Mouse (Mus musculus) hindbrain, postnatal 0 days (tissue): ENCODE measurements around the gene Wwp2. TPM values are rescaled to one million over a fixed set of nuclear protein-coding genes. Genes with fewer than 3 reads are reported as not detected.

Source experiments
- ATAC-seq: fragments of 200-750 bp; cut with Nextera tagmentation; 2 replicates; pipeline ENCODE4 v1.8.0; 2017; ENCODE audit warnings: mild to moderate bottlenecking, moderate TSS enrichment, moderate library complexity
- DNase-seq: peaks from one replicate; pipeline ENCODE4 v3.0.0-alpha.2; 2015; ENCODE audit warnings: low spot score
- H3K27ac ChIP-seq: fragments of 300-500 bp; sonication (generic); 2 replicates; pipeline ENCODE4 v1.5.1; 2014; ENCODE audit warnings: mild to moderate bottlenecking
- H3K27me3 ChIP-seq: fragments of 300-500 bp; sonication (generic); 2 replicates; pipeline ENCODE4 v1.6.1; 2014; ENCODE audit warnings: low read length, mixed read lengths; ENCODE audit not compliant: insufficient read depth
- H3K36me3 ChIP-seq: fragments of 300-500 bp; sonication (generic); 2 replicates; pipeline ENCODE4 v1.6.1; 2014; ENCODE audit warnings: low read length, mixed read lengths; ENCODE audit not compliant: insufficient read depth
- H3K4me1 ChIP-seq: fragments of 300-500 bp; sonication (generic); 2 replicates; pipeline ENCODE4 v1.6.1; 2014; ENCODE audit warnings: antibody characterized with exemption, low read length, mixed read lengths; ENCODE audit not compliant: insufficient read depth
- H3K4me2 ChIP-seq: fragments of 300-500 bp; sonication (generic); 2 replicates; pipeline ENCODE4 v1.6.1; 2014; ENCODE audit warnings: low read depth, mild to moderate bottlenecking, low read length, moderate library complexity, mixed read lengths
- H3K4me3 ChIP-seq: fragments of 300-500 bp; sonication (generic); 2 replicates; pipeline ENCODE4 v1.5.1; 2014; ENCODE audit warnings: low read length
- H3K9ac ChIP-seq: fragments of 300-500 bp; sonication (generic); replicated peaks from 2 replicates; pipeline ENCODE4 v1.6.1; 2014; ENCODE audit warnings: mild to moderate bottlenecking, low read length, moderate library complexity, mixed read lengths
- H3K9me3 ChIP-seq: fragments of 300-500 bp; sonication (generic); 2 replicates; pipeline ENCODE4 v1.6.1; 2016; ENCODE audit warnings: low read length, mixed read lengths
- CTCF ChIP-seq: IDR thresholded peaks from 2 replicates; pipeline ENCODE4 v1.5.1; 2016; ENCODE audit warnings: antibody characterized with exemption, control low read depth, low read depth
- WGBS: fragments of 180-500 bp; shearing (Covaris S2); extraction: QIAGEN DNeasy Blood & Tissue Kit; methylation state at CpG from one replicate; pipeline ENCODE4 v1.1.7; 2014; 5-methylcytosine and 5-hydroxymethylcytosine counted together
- polyA plus RNA-seq: library from polyadenylated mRNA; unstranded; fragments of >200 nt; fragmentation: Nextera tagmentation; extraction: Ambion mirVana; gene quantifications from 2 replicates; pipeline ENCODE4 v1.2.1, GENCODE M21; 2015
- total RNA-seq: library from RNA; depleted of rRNA; stranded (reverse); fragments of >200 nt; gene quantifications from 2 replicates; pipeline ENCODE4 v1.2.3, GENCODE M21; 2014

The Wwp2 gene
- total and polyA plus RNA-seq, 2 experiments from 2014 or later = 33.0 to 41.9 TPM

DNA sequence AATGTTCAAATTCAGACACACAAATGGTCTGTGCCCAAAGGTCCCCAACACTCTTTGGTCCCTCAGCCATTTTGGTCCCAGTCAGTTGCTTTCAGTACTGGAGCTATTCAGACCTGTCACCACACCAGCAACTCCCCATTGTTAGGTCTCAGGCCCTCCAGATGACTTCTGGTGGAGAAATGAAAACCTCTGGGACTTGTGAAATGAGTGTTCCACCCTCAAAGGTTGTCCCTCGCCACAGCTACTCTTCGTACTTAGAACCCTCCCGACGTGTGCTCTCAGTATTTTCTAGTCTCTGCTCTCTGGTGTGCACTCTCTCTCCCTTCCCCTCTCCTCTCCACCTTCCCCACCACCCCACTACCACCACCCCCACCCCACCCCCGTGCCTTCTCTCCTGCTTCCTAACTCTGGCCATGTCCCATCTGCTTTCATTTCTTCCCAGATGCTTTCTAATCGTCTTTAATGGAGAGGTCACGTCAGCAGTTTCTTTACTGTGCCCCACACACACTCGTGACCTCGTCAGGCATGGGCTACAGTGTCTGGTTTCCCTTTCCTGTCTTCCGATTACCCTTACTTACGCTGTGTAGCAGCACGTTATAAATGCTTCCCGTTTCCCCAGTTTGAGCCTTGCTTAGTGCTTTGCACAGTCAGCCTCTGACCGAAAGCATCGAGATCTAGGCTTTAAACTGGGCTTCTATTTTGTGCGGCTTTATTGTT lies 124.8 kb downstream of the Wwp2 start:
- Histone ChIP-seq H3K4me1 (no peaks in the 10 kb centered on the region), H3K9ac (no peak overlapping the region), H3K4me3 (no peak overlapping the region), H3K4me2 (no peak overlapping the region), H3K27ac (no peak overlapping the region), H3K27me3 (no peaks in the 10 kb centered on the region), H3K9me3 (no peaks in the 10 kb centered on the region), H3K36me3 (no peaks in the 10 kb centered on the region)
- ATAC-seq = no peak
- 65% methylated on average over 16 of the region's 16 CpGs for WGBS
- DNase-seq = peak; percentile 11
- no peak for TF ChIP-seq CTCF

DNA sequence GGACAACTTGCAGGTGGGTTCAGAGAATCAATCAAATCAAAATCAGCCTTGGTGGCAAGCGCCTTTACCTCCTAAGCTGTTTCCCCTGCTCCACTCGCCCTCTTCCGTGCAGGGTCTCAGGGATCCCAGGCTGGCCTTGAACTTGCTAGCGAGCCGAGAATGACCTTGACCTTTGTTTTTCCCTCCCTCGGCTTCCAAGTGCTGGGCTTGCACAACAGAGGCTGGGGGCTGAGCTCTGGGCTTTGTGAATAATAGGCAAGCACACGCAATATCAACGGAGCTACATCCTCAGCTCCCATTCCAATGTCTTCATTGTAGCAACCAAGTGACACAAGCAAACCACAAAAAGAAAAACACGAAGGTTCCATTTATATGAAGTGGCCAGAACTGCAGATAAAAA lies 126.0 kb downstream of the Wwp2 start:
- Histone ChIP-seq H3K36me3 (no peaks in the 10 kb centered on the region), H3K9me3 (no peaks in the 10 kb centered on the region), H3K27me3 (no peaks in the 10 kb centered on the region), H3K4me1 (no peaks in the 10 kb centered on the region), H3K9ac (no peak overlapping the region), H3K4me3 (no peak overlapping the region), H3K4me2 (no peak overlapping the region), H3K27ac (no peak overlapping the region)
- no peak for DNase-seq
- no peak for TF ChIP-seq CTCF
- 78% methylated on average over 9 of the region's 9 CpGs for WGBS
- no peak for ATAC-seq

DNA sequence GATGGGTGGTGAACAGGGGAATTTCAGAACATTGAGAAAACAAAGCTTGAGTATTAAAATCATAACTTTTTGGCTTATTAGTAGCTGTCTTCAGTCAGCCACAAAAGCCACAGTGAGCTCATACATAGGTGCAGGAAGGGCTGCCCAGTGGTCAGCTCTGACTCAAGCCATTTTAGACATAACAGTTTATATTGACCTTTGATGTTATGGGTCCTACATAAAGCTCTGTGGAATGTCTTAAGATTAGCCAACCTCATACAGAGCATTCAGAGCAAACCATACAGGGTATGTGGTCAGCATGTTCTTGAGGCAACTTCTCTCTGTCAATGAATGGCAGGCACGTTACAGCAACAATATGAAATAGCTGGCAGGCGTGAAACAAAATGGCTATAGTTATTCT lies 134.9 kb downstream of the Wwp2 start:
- Histone ChIP-seq H3K9me3 (no peaks in the 10 kb centered on the region), H3K9ac (no peak overlapping the region), H3K27me3 (no peaks in the 10 kb centered on the region), H3K4me1 (no peaks in the 10 kb centered on the region), H3K4me2 (no peak overlapping the region), H3K27ac (no peak overlapping the region), H3K4me3 (no peak overlapping the region), H3K36me3 (no peaks in the 10 kb centered on the region)
- DNase-seq (no peak), ATAC-seq (no peak)
- no peak for TF ChIP-seq CTCF
- 90% methylated on average over 2 of the region's 2 CpGs for WGBS

DNA sequence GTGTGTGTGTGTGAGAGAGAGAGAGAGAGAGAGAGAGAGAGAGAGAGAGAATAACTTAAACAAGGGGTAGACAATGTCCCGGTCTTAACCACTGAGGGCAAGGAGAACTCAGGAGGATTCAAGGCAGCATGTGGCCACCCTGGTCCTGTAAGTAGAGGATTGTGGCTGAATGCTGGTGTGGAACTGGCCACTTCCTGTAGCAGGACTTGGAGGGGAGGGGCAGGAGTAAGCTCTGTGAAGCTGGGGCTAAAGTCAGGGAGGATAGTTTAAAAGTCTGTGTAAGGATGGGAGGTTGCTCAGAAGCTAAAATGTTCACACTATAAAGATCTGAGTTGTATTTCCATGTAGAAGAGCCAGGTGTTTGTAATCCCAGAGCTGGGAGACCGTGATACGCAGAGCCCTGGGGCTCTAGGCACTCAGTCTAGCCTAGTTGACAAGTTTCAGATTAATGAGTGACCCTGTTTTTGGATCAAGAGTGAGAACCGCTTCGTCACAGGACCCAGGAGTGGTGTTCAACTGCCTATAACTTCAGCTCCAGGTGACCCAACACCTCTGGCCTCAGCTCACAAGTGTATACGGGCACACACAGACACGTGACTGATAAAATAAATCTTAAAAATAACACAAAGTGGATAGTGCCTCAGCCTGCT lies 135.4 kb downstream of the Wwp2 start:
- H3K9ac ChIP-seq = no peak overlapping the region
- ATAC-seq (no peak), DNase-seq (no peak)
- no peak overlapping the region for H3K27ac ChIP-seq
- H3K27me3 ChIP-seq = no peaks in the 10 kb centered on the region
- no peaks in the 10 kb centered on the region for H3K4me1 ChIP-seq
- 84% methylated on average over 7 of the region's 7 CpGs for WGBS
- no peaks in the 10 kb centered on the region for H3K9me3 ChIP-seq
- H3K36me3 ChIP-seq = no peaks in the 10 kb centered on the region
- no peak overlapping the region for H3K4me3 ChIP-seq
- no peak for TF ChIP-seq CTCF
- H3K4me2 ChIP-seq = no peak overlapping the region

DNA sequence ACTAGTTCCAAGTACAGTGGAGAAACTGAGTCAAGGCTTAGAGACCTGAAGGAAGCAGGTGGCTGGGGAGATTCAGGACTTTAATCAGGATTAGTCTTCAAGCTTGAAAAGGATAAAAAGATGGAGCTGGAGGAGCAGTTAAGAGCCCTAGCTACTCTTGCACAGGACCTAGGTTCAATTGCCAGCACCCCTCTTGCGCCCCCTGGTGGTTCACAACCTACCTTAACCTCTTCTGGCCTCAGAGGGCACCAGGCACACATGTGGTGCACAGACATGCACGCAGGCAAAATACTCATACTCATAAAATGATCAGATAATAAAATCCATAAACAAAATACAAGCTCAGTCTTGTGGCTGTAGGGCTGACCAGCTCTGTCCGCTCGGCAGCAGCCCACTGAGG lies 136.3 kb downstream of the Wwp2 start:
- H3K36me3 ChIP-seq = no peaks in the 10 kb centered on the region
- TF ChIP-seq CTCF = peak; percentile 75
- no peak overlapping the region for H3K4me3 ChIP-seq
- ATAC-seq (no peak), DNase-seq (peak; percentile 56)
- no peak overlapping the region for H3K27ac ChIP-seq
- H3K9ac ChIP-seq = no peak overlapping the region
- 63% methylated on average over 4 of the region's 4 CpGs for WGBS
- no peak overlapping the region for H3K4me2 ChIP-seq
- H3K9me3 ChIP-seq = no peaks in the 10 kb centered on the region
- H3K4me1 ChIP-seq = no peaks in the 10 kb centered on the region
- no peaks in the 10 kb centered on the region for H3K27me3 ChIP-seq

DNA sequence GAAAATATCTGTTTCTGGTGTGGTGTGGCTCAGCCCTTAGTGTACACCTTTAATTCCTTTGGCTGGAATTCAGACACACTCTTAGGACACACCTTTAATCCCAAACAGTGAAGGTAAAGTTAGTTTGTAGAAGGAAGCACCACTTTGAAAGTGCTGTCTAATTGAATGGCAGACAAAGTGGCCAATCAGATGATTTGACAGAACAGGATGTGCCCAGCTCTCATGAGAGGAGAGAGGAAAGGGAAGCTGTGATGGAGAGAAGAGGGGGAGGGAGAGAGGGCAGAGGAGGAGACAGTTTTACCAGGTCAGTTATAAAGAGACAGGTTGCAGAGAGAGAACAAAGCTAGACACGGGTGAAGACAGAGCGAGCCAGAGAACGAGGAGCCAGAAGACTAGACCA lies 138.6 kb downstream of the Wwp2 start:
- Histone ChIP-seq H3K4me1 (no peaks in the 10 kb centered on the region), H3K27ac (no peak overlapping the region), H3K9ac (no peak overlapping the region), H3K9me3 (no peaks in the 10 kb centered on the region), H3K36me3 (peaks cover 6% of the 10 kb centered on the region), H3K4me2 (no peak overlapping the region), H3K27me3 (no peaks in the 10 kb centered on the region), H3K4me3 (no peak overlapping the region)
- 89% methylated on average over 3 of the region's 3 CpGs for WGBS
- TF ChIP-seq CTCF = no peak
- DNase-seq (no peak), ATAC-seq (no peak)

DNA sequence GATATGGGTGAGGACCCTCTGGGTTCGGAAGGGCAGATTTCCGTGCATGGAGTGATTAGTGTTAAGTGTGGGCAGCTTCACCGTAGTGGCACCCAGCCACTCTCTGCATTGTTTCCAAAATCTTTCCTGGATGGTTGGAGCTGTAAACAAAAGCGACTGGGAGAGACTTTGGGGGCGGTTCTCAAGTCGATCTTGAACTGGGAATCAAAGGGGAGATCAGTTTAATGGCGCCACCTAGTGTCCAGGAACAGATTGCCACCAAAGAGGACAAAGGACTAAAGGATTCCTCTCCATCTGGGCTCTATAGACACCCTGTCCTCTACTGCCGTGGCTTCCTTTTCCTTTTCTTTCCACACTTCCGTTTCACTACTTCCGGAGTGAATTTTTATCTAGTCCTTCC lies 140.5 kb downstream of the Wwp2 start:
- no peaks in the 10 kb centered on the region for H3K27me3 ChIP-seq
- no peak overlapping the region for H3K9ac ChIP-seq
- no peaks in the 10 kb centered on the region for H3K9me3 ChIP-seq
- no peak overlapping the region for H3K27ac ChIP-seq
- ATAC-seq (peak; percentile 85), DNase-seq (peak; percentile 95)
- H3K36me3 ChIP-seq = peaks cover 24% of the 10 kb centered on the region
- peak; percentile 89 for TF ChIP-seq CTCF
- H3K4me3 ChIP-seq = no peak overlapping the region
- peak overlapping the region; percentile 37 for H3K4me2 ChIP-seq
- 7% methylated on average over 10 of the region's 10 CpGs for WGBS
- H3K4me1 ChIP-seq = no peaks in the 10 kb centered on the region
